Mouse (Mus musculus) bone marrow, adult 2 months (tissue): ENCODE data around the gene Arhgef10l. TPM values are rescaled to one million over a fixed set of nuclear protein-coding genes. Genes with fewer than 3 reads are reported as not detected.
A peak's percentile ranks its signal among the peaks of the same experiment; 100 is the strongest.

Experiments
- H3K27ac ChIP-seq: fragments of 200-500 bp; 2 replicates; pipeline ENCODE4 v1.5.1; 2012; ENCODE audit warnings: low read depth, mild to moderate bottlenecking, control low read depth, inconsistent platforms, low read length; ENCODE audit not compliant: control insufficient read depth, poor library complexity, insufficient read depth
- H3K4me1 ChIP-seq: fragments of 200-500 bp; 2 replicates; pipeline ENCODE4 v1.6.1; 2011; ENCODE audit warnings: low read length; ENCODE audit not compliant: control insufficient read depth, insufficient read depth
- H3K4me3 ChIP-seq: fragments of 200-500 bp; replicated peaks from 2 replicates; pipeline ENCODE3; 2011; ENCODE audit warnings: mild to moderate bottlenecking, low read depth, low read length, control low read depth; ENCODE audit not compliant: control insufficient read depth
- CTCF ChIP-seq: fragments of 200-500 bp; IDR thresholded peaks from 2 replicates; pipeline ENCODE4 v1.5.1; 2011; ENCODE audit warnings: low read length, control low read depth; ENCODE audit not compliant: control insufficient read depth, insufficient read depth
- POLR2A ChIP-seq: fragments of 200-500 bp; IDR thresholded peaks from 2 replicates; pipeline ENCODE4 v1.6.1; 2011; ENCODE audit warnings: low read depth, mild to moderate bottlenecking, control low read depth, low read length, borderline replicate concordance; ENCODE audit not compliant: control insufficient read depth
- WGBS: fragments of 180-500 bp; shearing (Covaris S2); methylation state at CpG from one replicate; pipeline ENCODE4 v1.1.7; 2018; 5-methylcytosine and 5-hydroxymethylcytosine counted together
- polyA plus RNA-seq: library from polyadenylated mRNA; stranded (reverse); fragments of >200 nt; gene quantifications from 2 replicates; pipeline ENCODE4 v1.2.4, GENCODE M21; 2011; ENCODE audit warnings: low replicate concordance; ENCODE audit not compliant: missing spikeins, insufficient read depth, insufficient read length

Arhgef10l gene
- polyA plus RNA-seq, 1 experiment = 11.0 TPM

GRCm38 (mm10) chr4:140592217-140592759, 73.5 kb downstream of the Arhgef10l start:
- no peak overlapping the region for H3K27ac ChIP-seq
- no peaks in the 10 kb centered on the region for H3K4me1 ChIP-seq
- H3K4me3 ChIP-seq = no peak overlapping the region
- 27% methylated on average over 11 of the region's 11 CpGs for WGBS
- peak; percentile 58 for TF ChIP-seq CTCF
- TF ChIP-seq POLR2A = no peak

GRCm38 (mm10) chr4:140586478-140586877, 79.3 kb downstream of the Arhgef10l start:
- 10% methylated on average over 5 of the region's 5 CpGs for WGBS
- Histone ChIP-seq H3K27ac (no peak overlapping the region), H3K4me1 (peaks cover 5% of the 10 kb centered on the region), H3K4me3 (no peak overlapping the region)
- TF ChIP-seq CTCF (no peak), POLR2A (no peak)

DNA sequence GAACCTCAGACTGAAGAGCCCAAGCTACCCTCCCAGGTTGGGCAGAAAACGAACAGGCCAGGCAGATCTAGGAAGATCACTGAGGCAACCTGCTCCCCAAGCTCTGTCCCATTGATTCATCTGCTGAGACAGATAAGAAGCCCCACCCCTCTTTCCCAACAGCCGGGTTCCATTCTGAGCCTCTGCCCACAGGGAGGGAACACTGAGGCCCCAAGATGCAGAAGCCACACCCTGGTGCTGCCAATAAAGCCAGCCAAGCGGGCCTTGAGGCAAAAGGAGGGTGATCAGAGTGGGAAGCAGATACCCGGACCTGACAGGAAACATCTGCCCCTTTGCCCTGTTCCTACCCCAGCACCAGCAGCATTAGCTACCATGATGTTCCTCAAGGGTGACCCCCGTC, 81.6 kb downstream of the Arhgef10l start:
- WGBS = 2% methylated on average over 5 of the region's 5 CpGs
- H3K4me3 ChIP-seq = no peak overlapping the region
- peak overlapping the region; percentile 37 for H3K27ac ChIP-seq
- no peak for TF ChIP-seq CTCF
- no peak for TF ChIP-seq POLR2A
- H3K4me1 ChIP-seq = peaks cover 5% of the 10 kb centered on the region

DNA sequence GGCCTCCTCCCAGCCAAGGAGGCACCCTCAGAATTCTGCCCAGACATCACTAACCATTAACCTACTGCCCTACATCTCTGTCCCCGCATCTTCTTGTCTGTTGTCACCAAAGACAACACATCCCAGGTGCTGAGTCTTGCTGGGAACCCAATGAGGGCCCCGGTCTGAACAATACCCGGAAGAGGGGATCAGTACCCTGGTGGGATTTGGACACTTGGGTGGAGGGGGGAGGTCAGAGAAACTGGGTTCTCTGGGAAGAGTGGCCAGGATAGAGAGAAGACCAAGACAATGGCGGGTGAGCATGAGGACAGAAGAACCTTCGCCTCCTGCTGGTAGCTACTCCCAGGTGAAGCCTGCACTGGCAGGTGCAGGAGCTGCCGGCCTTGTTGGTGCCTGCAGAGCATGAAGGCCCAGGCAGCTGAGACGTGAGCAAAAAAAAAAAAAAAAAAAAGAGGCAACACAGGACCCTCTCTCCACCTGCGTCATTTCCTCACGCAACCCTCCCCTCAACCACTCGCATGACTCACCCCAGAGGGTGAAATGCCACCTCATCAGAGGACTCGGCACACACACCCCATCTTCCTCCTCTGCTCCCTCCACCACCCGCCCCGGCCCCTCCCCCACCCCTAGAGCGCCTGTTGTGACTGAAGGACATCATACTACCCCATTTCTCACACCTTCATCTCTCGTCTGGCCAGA, 83.3 kb downstream of the Arhgef10l start:
- TF ChIP-seq CTCF = no peak
- TF ChIP-seq POLR2A = no peak
- Histone ChIP-seq H3K4me1 (peaks cover 5% of the 10 kb centered on the region), H3K27ac (peak overlapping the region; percentile 79), H3K4me3 (no peak overlapping the region)
- 32% methylated on average over 15 of the region's 15 CpGs for WGBS

DNA sequence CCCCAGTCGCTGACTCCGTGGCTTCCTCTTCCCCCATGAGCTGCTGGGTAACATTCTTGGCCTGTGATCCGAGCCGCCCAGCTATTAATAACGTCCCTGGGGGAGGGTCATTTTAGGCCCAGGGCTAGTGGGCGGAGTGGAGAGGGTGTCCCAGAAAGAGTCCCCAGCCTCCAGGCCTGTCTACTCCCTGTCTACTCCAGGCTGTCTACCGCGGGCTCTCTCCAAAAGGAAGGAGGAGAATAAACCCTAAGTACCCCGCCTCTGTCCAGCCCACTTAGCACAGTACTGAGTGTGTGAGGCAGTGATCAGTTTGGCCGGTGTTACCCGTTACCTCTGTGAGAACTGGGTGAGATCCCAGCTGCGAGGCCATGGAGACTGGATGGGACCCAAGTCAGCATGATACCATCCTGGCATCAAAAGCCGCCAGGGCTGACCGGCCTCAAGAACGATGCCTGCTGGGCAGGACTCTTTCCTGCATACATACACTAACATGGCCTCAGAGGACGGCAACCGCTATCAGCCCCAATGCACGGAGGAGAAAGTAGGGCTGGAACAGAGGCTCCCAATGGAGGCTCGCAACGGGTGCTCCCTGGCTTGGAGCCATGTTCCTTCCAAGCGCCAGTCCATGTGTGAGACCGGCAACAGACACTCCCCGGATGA, 84.0 kb downstream of the Arhgef10l start:
- Histone ChIP-seq H3K4me1 (peaks cover 5% of the 10 kb centered on the region), H3K27ac (peak overlapping the region; percentile 79), H3K4me3 (peak overlapping the region; percentile 61)
- TF ChIP-seq CTCF = no peak
- TF ChIP-seq POLR2A = no peak
- WGBS = 62% methylated on average over 23 of the region's 23 CpGs

DNA sequence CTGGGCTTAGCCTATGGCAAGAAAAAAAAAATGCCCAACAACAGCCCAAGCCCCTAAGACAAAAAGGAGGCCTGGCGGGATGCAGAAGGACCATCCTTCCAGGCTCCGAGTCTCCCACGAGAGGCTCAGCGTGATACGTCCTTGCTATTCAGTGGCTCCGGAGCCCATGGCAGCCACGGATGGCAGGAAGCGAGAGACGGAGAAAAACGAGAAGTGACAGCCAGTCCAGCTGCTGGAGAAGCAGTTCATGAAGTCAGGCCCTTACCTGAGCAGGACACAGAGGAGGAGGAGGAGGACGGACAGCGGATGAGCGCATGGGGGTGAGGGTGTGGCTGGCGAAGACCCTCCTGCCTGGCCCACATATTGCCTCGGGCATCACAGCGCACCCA, 84.5 kb downstream of the Arhgef10l start:
- H3K4me3 ChIP-seq = peak overlapping the region; percentile 61
- peak overlapping the region; percentile 79 for H3K27ac ChIP-seq
- TF ChIP-seq POLR2A = peak; percentile 41; the same call in 1 of the 2 replicates
- TF ChIP-seq CTCF = no peak
- peaks cover 5% of the 10 kb centered on the region for H3K4me1 ChIP-seq
- WGBS = 9% methylated on average over 16 of the region's 16 CpGs

- 81% methylated on average over 4 of the region's 4 CpGs for WGBS
- Histone ChIP-seq H3K4me1 (peaks cover 5% of the 10 kb centered on the region), H3K4me3 (peak overlapping the region; percentile 22)
Observed at GRCm38 (mm10) chr4:140580866-140581265, 84.9 kb downstream of the Arhgef10l start.

DNA sequence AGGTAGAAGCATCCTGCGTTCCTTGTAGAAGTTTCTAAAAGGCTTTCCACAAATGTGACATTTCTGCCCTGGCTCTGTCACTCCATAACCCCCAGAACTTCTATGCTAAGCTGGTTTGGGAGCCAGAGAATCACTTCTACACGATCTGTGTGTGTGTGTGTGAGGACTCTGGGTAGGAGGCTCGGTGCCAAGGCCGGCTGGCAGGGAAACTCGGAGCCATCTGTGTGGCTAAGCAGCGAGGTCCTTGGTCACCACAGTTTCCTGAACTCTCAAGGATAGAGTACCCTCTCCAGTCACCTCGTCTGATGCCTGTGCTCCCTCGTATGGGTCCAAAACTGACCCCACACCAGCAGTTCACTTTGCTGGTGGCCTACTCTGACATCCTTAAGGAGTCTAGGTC, 86.2 kb downstream of the Arhgef10l start:
- WGBS = 33% methylated on average over 8 of the region's 8 CpGs
- Histone ChIP-seq H3K4me1 (peaks cover 2% of the 10 kb centered on the region), H3K4me3 (no peak overlapping the region), H3K27ac (no peak overlapping the region)
- TF ChIP-seq POLR2A (no peak), CTCF (no peak)

More at GRCm38 (mm10) chr4:140580866-140581265, 84.9 kb downstream of the Arhgef10l start:
- H3K27ac ChIP-seq = no peak overlapping the region
- TF ChIP-seq POLR2A = no peak
- no peak for TF ChIP-seq CTCF
